Mouse (Mus musculus): ENCODE data around the gene Abtb2. TPM values are rescaled to one million over a fixed set of nuclear protein-coding genes. Genes with fewer than 3 reads are reported as not detected.

Abtb2 gene
- 3.3 and 3.8 TPM in 2 replicates for polyA plus RNA-seq (2021; fragmentation: Nextera tagmentation)
- long read RNA-seq, experiment 1, full-length matches to known transcripts = 23 of 29 reads
- long read RNA-seq, experiment 1, partial matches to known transcripts = 6 of 29 reads
- long read RNA-seq, experiment 1, other reads (novel, unspliced or antisense) = 0 of 29 reads
- long read RNA-seq, experiment 2, full-length matches to known transcripts = 2 of 4 reads
- long read RNA-seq, experiment 2, partial matches to known transcripts = 1 of 4 reads
- long read RNA-seq, experiment 2, other reads (novel, unspliced or antisense) = 1 of 4 reads

GRCm38 (mm10) chr2:103565732-103566422, at the start of gene Abtb2:
Gene Abtb2, plus strand, starts transcription at chr2:103566310.

DNA sequence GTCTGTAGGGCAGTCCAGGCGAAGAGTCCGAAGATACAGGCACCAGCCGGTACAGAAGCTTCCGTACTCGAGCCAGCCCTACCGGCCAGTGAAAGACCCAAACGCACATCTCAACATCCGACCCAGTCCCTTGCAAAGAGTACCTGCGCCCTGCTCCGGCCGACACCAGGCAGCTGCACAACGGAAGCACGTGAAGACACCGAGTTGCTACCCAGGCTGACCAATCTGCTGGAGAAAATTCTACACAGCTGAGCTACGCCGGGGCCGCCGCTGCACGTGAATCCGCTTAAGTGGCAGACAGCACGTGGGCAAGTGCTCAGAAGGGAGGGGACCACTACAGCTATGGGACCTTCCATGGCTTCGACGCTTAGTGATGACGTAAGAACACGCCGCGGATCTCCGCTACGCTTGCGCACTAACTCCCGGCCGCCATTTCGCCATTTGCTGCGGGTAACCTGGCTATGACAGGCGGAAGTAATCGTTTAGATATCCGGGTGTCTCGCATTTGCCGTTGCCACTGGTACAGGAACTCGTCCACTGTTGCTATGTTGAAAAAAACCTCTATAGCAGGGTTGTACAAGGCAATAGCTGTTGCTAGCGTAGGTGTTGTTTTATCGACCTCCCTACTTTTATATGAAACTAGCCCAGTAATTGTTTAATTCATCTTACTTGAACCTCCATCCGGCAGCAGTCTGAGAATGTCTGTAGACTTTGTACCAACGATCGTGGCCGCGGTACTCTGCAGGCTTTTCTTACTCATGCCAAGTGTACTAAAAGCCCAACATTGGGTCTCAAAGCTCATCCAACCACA, 195.0 kb downstream of the Abtb2 start, which contains the start of gene Nat10:
Gene Nat10, minus strand, starts transcription at position 365 of the 811 bp plus-strand sequence.

Other genes with a start within 250 kb of the Abtb2 start
- gene Elf5, start 154.6 kb upstream of the Abtb2 start, polyA plus RNA-seq (2021; fragmentation: Nextera tagmentation) = 0.20 TPM in 1 of 2 replicates, not detected in the other
- 40.2 and 43.1 TPM in 2 replicates for gene Cat, start 81.2 kb upstream of the Abtb2 start, polyA plus RNA-seq (2021; fragmentation: Nextera tagmentation)
- 4.3 and 5.1 TPM in 2 replicates for gene Nat10, start 195.0 kb downstream of the Abtb2 start, polyA plus RNA-seq (2021; fragmentation: Nextera tagmentation)
- gene Caprin1, start 231.3 kb downstream of the Abtb2 start, polyA plus RNA-seq (2021; fragmentation: Nextera tagmentation) = 80.1 and 82.6 TPM in 2 replicates